8 mouse cellular contexts compared by ENCODE assay signal in the genomic region with DNA sequence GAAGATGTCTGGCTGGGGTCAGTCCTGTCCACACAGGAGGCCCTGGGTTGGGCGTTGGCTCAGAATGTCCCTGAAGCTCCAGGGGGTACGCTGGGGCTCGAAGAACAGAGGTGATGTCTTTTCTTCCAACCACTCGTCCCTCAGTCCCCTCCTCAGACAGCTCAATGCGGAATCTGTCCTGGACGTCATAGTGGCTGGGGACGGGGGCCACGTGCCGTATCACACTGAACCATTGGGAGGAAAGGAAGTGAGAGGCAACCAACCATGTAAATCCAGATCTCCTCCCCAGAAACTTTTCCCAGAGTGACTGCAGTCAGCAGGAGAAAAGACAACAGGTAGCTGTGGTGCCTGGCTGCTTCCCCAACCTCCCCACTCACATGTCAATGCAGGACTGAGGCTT. TPM values are rescaled to one million over a fixed set of nuclear protein-coding genes. Genes with fewer than 3 reads are reported as not detected.
DNase-seq lines count a peak whose midpoint lies in the region; ATAC-seq and TF ChIP-seq lines count a peak whose summit lies in the region.

No protein-coding gene starts in this region.

- peak overlapping the region; percentile 88 for H3K4me3 ChIP-seq in spleen, adult 2 months (ENCODE audit: extremely low read depth, insufficient read depth, insufficient read length)
- peak overlapping the region; percentile 78 for H3K4me3 ChIP-seq in limb, embryonic 14.5 days (replicated peaks; ENCODE audit: low read length)
- peak overlapping the region; percentile 81 for H3K4me3 ChIP-seq in stomach, embryonic 16.5 days (replicated peaks; ENCODE audit: low read length)

- 0 out of 2 replicates have a peak overlapping the region, but pooled peaks have one; percentile 60 for H3K27ac ChIP-seq in spleen, adult 2 months (ENCODE audit: insufficient read depth, low read length)
- H3K27ac ChIP-seq in limb, embryonic 14.5 days (replicated peaks; ENCODE audit: low read depth, low read length) = no peak overlapping the region
- no peak overlapping the region for H3K27ac ChIP-seq in stomach, embryonic 16.5 days (ENCODE audit: low read length)

- H3K4me1 ChIP-seq in spleen, adult 2 months (ENCODE audit: control insufficient read depth, insufficient read depth, insufficient read length) = peaks cover 17% of the 10 kb centered on the region; the same call in 1 of the 2 replicates
- peaks cover 20% of the 10 kb centered on the region for H3K4me1 ChIP-seq in limb, embryonic 14.5 days (ENCODE audit: control insufficient read depth, insufficient read depth, low read length)
- peaks cover 14% of the 10 kb centered on the region for H3K4me1 ChIP-seq in stomach, embryonic 16.5 days (ENCODE audit: control insufficient read depth, insufficient read depth, low read length)

- H3K27me3 ChIP-seq in spleen, adult 2 months (ENCODE audit: control insufficient read depth, insufficient read depth, low read length) = no peaks in the 10 kb centered on the region
- no peaks in the 10 kb centered on the region for H3K27me3 ChIP-seq in limb, embryonic 14.5 days (ENCODE audit: control insufficient read depth, insufficient read depth, low read length)
- no peaks in the 10 kb centered on the region for H3K27me3 ChIP-seq in stomach, embryonic 16.5 days (ENCODE audit: control insufficient read depth, insufficient read depth, low read length)

- TF ChIP-seq CTCF in spleen, adult 2 months (IDR thresholded peaks at IDR 0.05; ENCODE audit: extremely low read depth, insufficient read depth, insufficient read length, insufficient replicate concordance) = no peak

- WGBS in spleen, adult 2 months = 26% methylated on average over 9 of the region's 9 CpGs
- 61% methylated on average over 9 of the region's 9 CpGs for WGBS in limb, embryonic 14.5 days
- 64% methylated on average over 9 of the region's 9 CpGs for WGBS in stomach, embryonic 16.5 days

- no peak for TF ChIP-seq POLR2A in spleen, adult 2 months (IDR thresholded peaks at IDR 0.05; ENCODE audit: low read depth, low read length)
- TF ChIP-seq POLR2A in limb, embryonic 14.5 days (IDR thresholded peaks at IDR 0.05; ENCODE audit: borderline replicate concordance, extremely low read depth, insufficient read depth, insufficient read length) = no peak

- DNase-seq in cerebellum, adult 11-12 months = peak; percentile 54
- DNase-seq in cerebellum, adult 8-10 months = no peak
- no peak for DNase-seq in spleen, adult 2 months (ENCODE audit: low read depth in 1 of 2, low spot score in 2 of 2)
- no peak for DNase-seq in spleen, postnatal 14 days (ENCODE audit: low spot score in 2 of 2)
- no peak for DNase-seq in limb, embryonic 14.5 days (ENCODE audit: low spot score)
- no peak for DNase-seq in thymus, postnatal 10 days (ENCODE audit: low spot score in 2 of 2)
- no peak for DNase-seq in frontal cortex, postnatal 36 days (ENCODE audit: low spot score in 2 of 2)

- H3K36me3 ChIP-seq in spleen, adult 2 months (ENCODE audit: control insufficient read depth, insufficient read depth, low read length) = no peaks in the 10 kb centered on the region
- H3K36me3 ChIP-seq in limb, embryonic 14.5 days (ENCODE audit: control insufficient read depth, insufficient read depth, low read length) = 0 out of 2 replicates have a peak, but pooled peaks cover 9% of the 10 kb centered on the region
- no peaks in the 10 kb centered on the region for H3K36me3 ChIP-seq in stomach, embryonic 16.5 days (ENCODE audit: control insufficient read depth, insufficient read depth, low read length)

- H3K4me2 ChIP-seq in limb, embryonic 14.5 days (replicated peaks; ENCODE audit: low read depth, low read length, severe bottlenecking) = peak overlapping the region; percentile 95
- peak overlapping the region; percentile 92 for H3K4me2 ChIP-seq in stomach, embryonic 16.5 days (ENCODE audit: low read depth, low read length)

- no peak for ATAC-seq in limb, embryonic 14.5 days (ENCODE audit: low FRiP score, low read depth)
- ATAC-seq in stomach, embryonic 16.5 days (ENCODE audit: insufficient read depth, low FRiP score) = no peak

- no peaks in the 10 kb centered on the region for H3K9me3 ChIP-seq in limb, embryonic 14.5 days (ENCODE audit: control insufficient read depth, low read length)
- no peaks in the 10 kb centered on the region for H3K9me3 ChIP-seq in stomach, embryonic 16.5 days (replicated peaks; ENCODE audit: control insufficient read depth, low read length)

- peak overlapping the region; percentile 79 for H3K9ac ChIP-seq in limb, embryonic 14.5 days (ENCODE audit: low read depth, low read length, severe bottlenecking)
- peak overlapping the region; percentile 91 for H3K9ac ChIP-seq in stomach, embryonic 16.5 days (ENCODE audit: low read length)

RNA-seq across cellular contexts. Expression of a gene that starts 1.3 kb away (rescaled TPM):
- 90.3 and 131 TPM in 2 replicates for polyA plus RNA-seq in spleen, adult 2 months (2012; rRNA removed)
- polyA plus RNA-seq in limb, embryonic 14.5 days (2012; rRNA removed) = 68.2 and 103 TPM in 2 replicates
- polyA plus RNA-seq in limb, embryonic 14.5 days (2014; fragmentation: Nextera tagmentation; extraction: Ambion mirVana) = 49.4 and 52.5 TPM in 2 replicates
- polyA plus RNA-seq in stomach, embryonic 16.5 days (2015; fragmentation: Nextera tagmentation; extraction: Ambion mirVana) = 23.8 and 24.3 TPM in 2 replicates

RNA-seq across cellular contexts. Expression of a gene that starts 14.0 kb away (rescaled TPM):
- 69.6 and 88.0 TPM in 2 replicates for polyA plus RNA-seq in spleen, adult 2 months (2012; rRNA removed)
- polyA plus RNA-seq in limb, embryonic 14.5 days (2012; rRNA removed) = 267 and 329 TPM in 2 replicates
- polyA plus RNA-seq in limb, embryonic 14.5 days (2014; fragmentation: Nextera tagmentation; extraction: Ambion mirVana) = 223 and 227 TPM in 2 replicates
- 150 and 153 TPM in 2 replicates for polyA plus RNA-seq in stomach, embryonic 16.5 days (2015; fragmentation: Nextera tagmentation; extraction: Ambion mirVana)

RNA-seq across cellular contexts. Expression of a gene that starts 29.2 kb away (rescaled TPM):
- polyA plus RNA-seq in spleen, adult 2 months (2012; rRNA removed) = 0.25 and 0.26 TPM in 2 replicates
- polyA plus RNA-seq in limb, embryonic 14.5 days (2012; rRNA removed) = 0.24 and 0.28 TPM in 2 replicates
- polyA plus RNA-seq in limb, embryonic 14.5 days (2014; fragmentation: Nextera tagmentation; extraction: Ambion mirVana) = 0.12 and 0.15 TPM in 2 replicates
- polyA plus RNA-seq in stomach, embryonic 16.5 days (2015; fragmentation: Nextera tagmentation; extraction: Ambion mirVana) = 0.09 and 0.27 TPM in 2 replicates

RNA-seq across cellular contexts. Expression of a gene that starts 29.3 kb away (rescaled TPM):
- 249 and 293 TPM in 2 replicates for polyA plus RNA-seq in spleen, adult 2 months (2012; rRNA removed)
- polyA plus RNA-seq in limb, embryonic 14.5 days (2012; rRNA removed) = 25.0 and 33.5 TPM in 2 replicates
- 36.7 and 37.1 TPM in 2 replicates for polyA plus RNA-seq in limb, embryonic 14.5 days (2014; fragmentation: Nextera tagmentation; extraction: Ambion mirVana)
- 36.4 and 39.4 TPM in 2 replicates for polyA plus RNA-seq in stomach, embryonic 16.5 days (2015; fragmentation: Nextera tagmentation; extraction: Ambion mirVana)

RNA-seq across cellular contexts. Expression of a gene that starts 29.4 kb away (rescaled TPM):
- polyA plus RNA-seq in spleen, adult 2 months (2012; rRNA removed) = 69.4 and 70.9 TPM in 2 replicates
- 16.7 and 16.8 TPM in 2 replicates for polyA plus RNA-seq in limb, embryonic 14.5 days (2012; rRNA removed)
- 7.4 and 10.4 TPM in 2 replicates for polyA plus RNA-seq in limb, embryonic 14.5 days (2014; fragmentation: Nextera tagmentation; extraction: Ambion mirVana)
- 9.4 and 12.2 TPM in 2 replicates for polyA plus RNA-seq in stomach, embryonic 16.5 days (2015; fragmentation: Nextera tagmentation; extraction: Ambion mirVana)
